Mouse (Mus musculus) lung, embryonic 14.5 days (tissue): Measurements from ENCODE around the gene Cyp8b1. TPM values are rescaled to one million over a fixed set of nuclear protein-coding genes. Genes with fewer than 3 reads are reported as not detected.

Source experiments
- ATAC-seq: fragments of 200-750 bp; cut with Nextera tagmentation; 2 replicates; pipeline ENCODE4 v1.8.0; 2017; ENCODE audit warnings: mild to moderate bottlenecking, moderate TSS enrichment, moderate library complexity; ENCODE audit not compliant: insufficient read depth
- DNase-seq: peaks from one replicate; pipeline ENCODE4 v3.0.0-alpha.2; 2015
- H3K27ac ChIP-seq: fragments of 300-500 bp; sonication (generic); 2 replicates; pipeline ENCODE4 v1.5.1; 2014; ENCODE audit warnings: low read depth, mild to moderate bottlenecking, moderate library complexity
- H3K27me3 ChIP-seq: fragments of 300-500 bp; sonication (generic); 2 replicates; pipeline ENCODE4 v1.6.1; 2014; ENCODE audit warnings: low read length, control low read depth; ENCODE audit not compliant: insufficient read depth
- H3K36me3 ChIP-seq: fragments of 300-500 bp; sonication (generic); 2 replicates; pipeline ENCODE4 v1.6.1; 2014; ENCODE audit warnings: control low read depth; ENCODE audit not compliant: insufficient read depth
- H3K4me1 ChIP-seq: fragments of 300-500 bp; sonication (generic); 2 replicates; pipeline ENCODE4 v1.6.1; 2014; ENCODE audit warnings: antibody characterized with exemption, control low read depth; ENCODE audit not compliant: insufficient read depth
- H3K4me2 ChIP-seq: fragments of 300-500 bp; sonication (generic); 2 replicates; pipeline ENCODE4 v1.6.1; 2014; ENCODE audit warnings: mild to moderate bottlenecking
- H3K4me3 ChIP-seq: fragments of 300-500 bp; sonication (generic); 2 replicates; pipeline ENCODE4 v1.5.1; 2014; ENCODE audit warnings: low read depth, low read length
- H3K9ac ChIP-seq: fragments of 300-500 bp; sonication (generic); 2 replicates; pipeline ENCODE4 v1.6.1; 2014
- H3K9me3 ChIP-seq: fragments of 300-500 bp; sonication (generic); 2 replicates; pipeline ENCODE4 v1.6.1; 2016; ENCODE audit warnings: low read depth, low read length, control low read depth
- CTCF ChIP-seq: IDR thresholded peaks from 2 replicates; pipeline ENCODE4 v1.5.1; 2016; ENCODE audit warnings: antibody characterized with exemption, low read depth
- WGBS: fragments of 180-500 bp; shearing (Covaris S2); extraction: QIAGEN DNeasy Blood & Tissue Kit; methylation state at CpG from one replicate; pipeline ENCODE4 v1.1.7; 2014; 5-methylcytosine and 5-hydroxymethylcytosine counted together
- polyA plus RNA-seq: library from polyadenylated mRNA; unstranded; fragments of >200 nt; fragmentation: Nextera tagmentation; extraction: Ambion mirVana; gene quantifications from 2 replicates; pipeline ENCODE4 v1.2.1, GENCODE M21; 2014

The Cyp8b1 gene
- polyA plus RNA-seq, 1 experiment from 2014 or later: not detected

DNA sequence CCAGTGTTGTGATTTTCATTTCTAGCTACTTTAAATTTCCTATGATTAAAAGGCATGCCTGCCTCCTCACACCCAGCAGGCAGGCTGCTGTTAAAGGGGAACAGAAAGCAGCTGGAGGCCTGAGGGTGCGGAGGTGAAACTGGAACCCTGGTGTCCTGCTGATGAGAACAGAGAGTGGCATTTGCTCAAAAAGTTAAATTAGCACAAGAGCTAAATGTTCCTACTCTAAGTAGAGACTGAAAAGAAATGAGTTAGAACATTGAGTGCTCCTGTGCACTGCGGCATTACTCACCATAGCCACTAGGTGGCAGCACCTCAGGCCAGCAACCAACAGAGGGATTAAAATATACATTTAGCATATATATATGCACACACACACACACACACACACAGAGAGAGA, 12.4 kb upstream of the Cyp8b1 start:
- no peak overlapping the region for H3K4me3 ChIP-seq
- H3K9me3 ChIP-seq: no peaks in the 10 kb centered on the region
- no peaks in the 10 kb centered on the region for H3K27me3 ChIP-seq
- no peaks in the 10 kb centered on the region for H3K36me3 ChIP-seq
- ATAC-seq: no peak; the same call in 1 of the 2 replicates
- H3K27ac ChIP-seq: no peak overlapping the region
- peak; percentile 91 for TF ChIP-seq CTCF
- peak; percentile 79 for DNase-seq
- no peaks in the 10 kb centered on the region for H3K4me1 ChIP-seq
- no peak overlapping the region for H3K9ac ChIP-seq
- no peak overlapping the region for H3K4me2 ChIP-seq
- 19% methylated on average over 2 of the region's 2 CpGs for WGBS

DNA sequence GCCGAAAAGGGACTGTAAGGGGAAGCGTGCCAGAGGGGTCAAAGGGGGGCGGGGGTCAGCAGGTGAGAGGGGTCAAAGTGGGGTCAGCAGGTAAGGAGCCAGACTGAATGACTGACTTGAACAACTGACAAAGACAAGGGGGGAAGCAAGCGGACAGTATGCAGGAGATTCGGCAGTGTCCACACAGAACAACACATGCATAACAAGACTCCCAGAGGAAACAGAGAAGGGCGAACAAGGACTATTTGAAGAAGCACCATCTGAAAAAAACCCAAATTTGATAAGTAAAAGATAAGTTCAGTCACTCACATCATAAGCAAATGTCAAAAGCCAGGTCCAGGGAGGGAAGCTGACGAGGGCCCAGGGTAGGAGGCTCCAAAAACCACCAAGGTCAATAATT, 11.6 kb upstream of the Cyp8b1 start:
- H3K9me3 ChIP-seq: no peaks in the 10 kb centered on the region
- no peaks in the 10 kb centered on the region for H3K27me3 ChIP-seq
- DNase-seq (no peak), ATAC-seq (no peak)
- H3K4me3 ChIP-seq: no peak overlapping the region
- WGBS: 52% methylated on average over 7 of the region's 7 CpGs
- no peaks in the 10 kb centered on the region for H3K36me3 ChIP-seq
- H3K4me1 ChIP-seq: no peaks in the 10 kb centered on the region
- no peak overlapping the region for H3K27ac ChIP-seq
- no peak for TF ChIP-seq CTCF
- no peak overlapping the region for H3K4me2 ChIP-seq
- no peak overlapping the region for H3K9ac ChIP-seq

- ATAC-seq: no peak
- no peak overlapping the region for H3K4me2 ChIP-seq
- WGBS: 36% methylated on average over 11 of the region's 11 CpGs
- H3K9me3 ChIP-seq: no peaks in the 10 kb centered on the region
- no peak overlapping the region for H3K4me3 ChIP-seq
- no peaks in the 10 kb centered on the region for H3K36me3 ChIP-seq
- H3K27me3 ChIP-seq: no peaks in the 10 kb centered on the region
- no peak for TF ChIP-seq CTCF
- DNase-seq: no peak
- no peak overlapping the region for H3K9ac ChIP-seq
- H3K4me1 ChIP-seq: no peaks in the 10 kb centered on the region
- no peak overlapping the region for H3K27ac ChIP-seq
Measured at GRCm38 (mm10) chr9:121926634-121927405, 10.7 kb upstream of the Cyp8b1 start.

GRCm38 (mm10) chr9:121925959-121926358, 9.9 kb upstream of the Cyp8b1 start:
- Histone ChIP-seq H3K9ac (no peak overlapping the region), H3K4me2 (no peak overlapping the region), H3K36me3 (no peaks in the 10 kb centered on the region), H3K4me3 (no peak overlapping the region), H3K27me3 (no peaks in the 10 kb centered on the region), H3K4me1 (no peaks in the 10 kb centered on the region), H3K27ac (no peak overlapping the region), H3K9me3 (no peaks in the 10 kb centered on the region)
- no peak for DNase-seq
- 43% methylated on average over 8 of the region's 8 CpGs for WGBS
- TF ChIP-seq CTCF: no peak
- ATAC-seq: no peak

DNA sequence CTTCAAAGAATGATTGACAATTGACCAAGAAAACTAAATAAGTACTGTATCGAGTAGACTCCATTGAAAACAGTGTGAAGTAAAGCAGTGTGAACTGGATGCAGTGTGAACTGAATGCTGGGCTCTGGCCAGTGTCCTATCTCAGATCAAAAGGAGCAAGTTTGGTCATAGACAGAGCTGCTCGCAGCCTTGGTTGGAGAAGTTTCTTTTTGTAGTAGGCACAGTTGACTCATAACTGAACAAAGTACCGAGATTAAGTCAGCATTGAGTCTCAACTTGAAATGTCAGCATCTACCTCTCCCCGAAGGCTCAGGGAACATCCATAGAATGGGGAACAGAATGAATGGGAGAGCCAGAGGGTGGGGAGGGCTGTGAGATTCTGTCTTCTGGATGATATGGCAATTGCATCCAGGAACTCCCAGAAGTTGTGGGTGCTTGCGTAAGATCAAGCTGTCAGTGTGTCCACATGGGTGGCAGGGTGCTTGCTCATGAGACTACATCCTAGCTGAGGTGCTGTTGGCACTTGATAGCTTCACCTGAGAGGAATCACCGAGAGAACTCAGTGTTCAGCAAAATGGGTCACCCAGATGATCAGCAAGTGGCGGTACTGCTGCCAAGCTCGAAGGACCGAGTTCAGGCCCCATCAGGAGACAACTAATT, 8.9 kb upstream of the Cyp8b1 start:
- no peak for DNase-seq
- H3K4me2 ChIP-seq: no peak overlapping the region
- no peaks in the 10 kb centered on the region for H3K9me3 ChIP-seq
- H3K4me1 ChIP-seq: no peaks in the 10 kb centered on the region
- H3K4me3 ChIP-seq: no peak overlapping the region
- H3K27ac ChIP-seq: no peak overlapping the region
- TF ChIP-seq CTCF: no peak
- no peaks in the 10 kb centered on the region for H3K27me3 ChIP-seq
- no peaks in the 10 kb centered on the region for H3K36me3 ChIP-seq
- no peak for ATAC-seq
- 83% methylated on average over 9 of the region's 9 CpGs for WGBS
- no peak overlapping the region for H3K9ac ChIP-seq

GRCm38 (mm10) chr9:121923906-121924305, 7.8 kb upstream of the Cyp8b1 start:
- TF ChIP-seq CTCF: no peak
- DNase-seq: no peak
- Histone ChIP-seq H3K9ac (no peak overlapping the region), H3K4me3 (no peak overlapping the region), H3K36me3 (no peaks in the 10 kb centered on the region), H3K4me2 (no peak overlapping the region), H3K4me1 (no peaks in the 10 kb centered on the region), H3K9me3 (no peaks in the 10 kb centered on the region), H3K27me3 (no peaks in the 10 kb centered on the region), H3K27ac (no peak overlapping the region)
- WGBS: 77% methylated on average over 5 of the region's 5 CpGs
- ATAC-seq: no peak

DNA sequence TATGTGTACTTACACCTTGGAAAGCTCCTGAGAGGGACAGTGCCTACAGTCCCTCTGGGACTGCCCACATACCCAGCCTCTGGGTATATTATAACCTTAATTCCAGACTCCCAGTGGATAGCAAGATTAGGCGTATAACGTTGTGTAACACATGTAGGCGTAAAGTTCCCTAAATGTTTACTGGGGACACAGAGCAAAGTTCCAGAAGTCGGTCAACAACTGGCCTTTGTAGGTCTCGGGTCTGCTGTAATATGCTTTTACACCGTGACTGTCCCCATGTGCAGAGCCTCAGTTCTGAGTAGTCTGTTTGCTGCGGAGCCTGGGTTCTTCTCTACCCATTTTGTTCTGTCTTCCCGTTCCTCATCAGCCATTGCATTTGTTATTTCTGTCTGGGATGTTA, 7.3 kb upstream of the Cyp8b1 start:
- no peaks in the 10 kb centered on the region for H3K36me3 ChIP-seq
- H3K4me2 ChIP-seq: no peak overlapping the region
- WGBS: 80% methylated on average over 8 of the region's 8 CpGs
- TF ChIP-seq CTCF: no peak
- no peak overlapping the region for H3K9ac ChIP-seq
- ATAC-seq (no peak), DNase-seq (no peak)
- H3K4me3 ChIP-seq: no peak overlapping the region
- H3K27me3 ChIP-seq: no peaks in the 10 kb centered on the region
- H3K9me3 ChIP-seq: no peaks in the 10 kb centered on the region
- H3K4me1 ChIP-seq: no peaks in the 10 kb centered on the region
- no peak overlapping the region for H3K27ac ChIP-seq
